Mouse (Mus musculus): ENCODE results near the gene Cpt1c. TPM values are rescaled to one million over a fixed set of nuclear protein-coding genes. Genes with fewer than 3 reads are reported as not detected.

Gene Cpt1c
- polyA plus RNA-seq, 1 experiment from 2014 or later, result 11.1 TPM

DNA sequence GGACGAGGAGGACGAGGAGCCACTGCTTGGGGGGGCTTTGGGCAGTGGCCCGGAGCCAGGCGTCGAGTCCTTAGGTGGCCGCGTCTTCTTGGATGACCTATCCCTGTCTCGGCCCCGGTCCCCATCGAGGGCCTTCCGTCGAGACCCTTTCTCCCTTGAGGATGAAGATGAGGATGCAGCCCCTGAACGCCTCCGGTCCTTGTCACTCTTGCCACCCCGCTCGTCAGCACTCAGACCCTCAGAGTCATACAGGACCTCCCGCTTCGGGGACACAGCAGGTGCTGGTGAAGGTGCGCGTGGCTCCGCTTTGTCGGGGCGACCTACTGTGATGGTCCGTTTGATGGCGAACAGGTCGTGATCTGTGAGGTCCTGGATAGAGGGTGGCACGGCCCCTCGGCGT is 32.5 kb upstream of the Cpt1c start:
- ATAC-seq (ENCODE audit: insufficient number of reproducible peaks, insufficient read depth, low FRiP score, low read depth), result no peak
- H3K27me3 ChIP-seq (ENCODE audit: control insufficient read depth, insufficient read depth, low read length), result no peaks in the 10 kb centered on the region
- WGBS, result 94% methylated on average over 29 of the region's 29 CpGs
- no peak overlapping the region for H3K4me3 ChIP-seq (ENCODE audit: control insufficient read depth in 1 of 2, insufficient read depth in 1 of 2, low read depth in 1 of 2, low read length in 2 of 2)
- H3K4me2 ChIP-seq (ENCODE audit: low read length), result no peak overlapping the region
- H3K36me3 ChIP-seq (ENCODE audit: control insufficient read depth, insufficient read depth, low read length), result peaks cover 99% of the 10 kb centered on the region
- no peak overlapping the region for H3K9ac ChIP-seq (ENCODE audit: low read length)
- no peaks in the 10 kb centered on the region for H3K4me1 ChIP-seq (ENCODE audit: control insufficient read depth in 2 of 2, insufficient read depth in 2 of 2, low read length in 2 of 2)
- H3K27ac ChIP-seq (replicated peaks in 1 of 2; ENCODE audit: control insufficient read depth in 1 of 2, insufficient read depth in 1 of 2, low read depth in 2 of 2, low read length in 2 of 2), result no peak overlapping the region
- no peaks in the 10 kb centered on the region for H3K9me3 ChIP-seq (ENCODE audit: control insufficient read depth, low read length)

DNA sequence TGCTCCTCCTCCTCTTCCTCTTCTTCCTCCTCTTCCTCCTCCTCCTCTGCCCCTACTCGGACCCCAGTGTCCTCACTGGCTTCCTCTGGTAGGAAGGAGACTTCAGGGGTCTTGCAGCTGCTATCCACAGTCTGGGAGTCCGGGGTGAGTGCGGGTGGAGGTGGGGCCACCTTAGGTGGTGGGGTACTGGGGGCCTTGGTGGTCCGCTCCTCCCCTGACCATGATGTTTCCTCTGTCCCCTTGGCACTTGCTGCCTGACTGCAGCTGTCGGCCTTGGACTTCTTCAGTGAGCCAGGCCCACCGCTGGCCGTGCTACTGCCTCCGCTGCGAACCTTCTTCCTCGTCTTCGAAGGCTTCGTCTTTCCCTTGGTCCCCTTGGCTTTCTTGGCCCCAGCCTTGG is 31.9 kb upstream of the Cpt1c start:
- ATAC-seq (ENCODE audit: insufficient number of reproducible peaks, insufficient read depth, low FRiP score, low read depth), result no peak
- H3K36me3 ChIP-seq (ENCODE audit: control insufficient read depth, insufficient read depth, low read length), result peaks cover 99% of the 10 kb centered on the region
- H3K4me3 ChIP-seq (ENCODE audit: control insufficient read depth in 1 of 2, insufficient read depth in 1 of 2, low read depth in 1 of 2, low read length in 2 of 2), result no peak overlapping the region
- H3K27ac ChIP-seq (replicated peaks in 1 of 2; ENCODE audit: control insufficient read depth in 1 of 2, insufficient read depth in 1 of 2, low read depth in 2 of 2, low read length in 2 of 2), result no peak overlapping the region
- H3K27me3 ChIP-seq (ENCODE audit: control insufficient read depth, insufficient read depth, low read length), result no peaks in the 10 kb centered on the region
- H3K4me2 ChIP-seq (ENCODE audit: low read length), result no peak overlapping the region
- no peaks in the 10 kb centered on the region; a peak in 1 of 4 replicates for H3K4me1 ChIP-seq (ENCODE audit: control insufficient read depth in 2 of 2, insufficient read depth in 2 of 2, low read length in 2 of 2)
- no peak overlapping the region for H3K9ac ChIP-seq (ENCODE audit: low read length)
- WGBS, result 91% methylated on average over 12 of the region's 12 CpGs
- no peaks in the 10 kb centered on the region for H3K9me3 ChIP-seq (ENCODE audit: control insufficient read depth, low read length)

DNA sequence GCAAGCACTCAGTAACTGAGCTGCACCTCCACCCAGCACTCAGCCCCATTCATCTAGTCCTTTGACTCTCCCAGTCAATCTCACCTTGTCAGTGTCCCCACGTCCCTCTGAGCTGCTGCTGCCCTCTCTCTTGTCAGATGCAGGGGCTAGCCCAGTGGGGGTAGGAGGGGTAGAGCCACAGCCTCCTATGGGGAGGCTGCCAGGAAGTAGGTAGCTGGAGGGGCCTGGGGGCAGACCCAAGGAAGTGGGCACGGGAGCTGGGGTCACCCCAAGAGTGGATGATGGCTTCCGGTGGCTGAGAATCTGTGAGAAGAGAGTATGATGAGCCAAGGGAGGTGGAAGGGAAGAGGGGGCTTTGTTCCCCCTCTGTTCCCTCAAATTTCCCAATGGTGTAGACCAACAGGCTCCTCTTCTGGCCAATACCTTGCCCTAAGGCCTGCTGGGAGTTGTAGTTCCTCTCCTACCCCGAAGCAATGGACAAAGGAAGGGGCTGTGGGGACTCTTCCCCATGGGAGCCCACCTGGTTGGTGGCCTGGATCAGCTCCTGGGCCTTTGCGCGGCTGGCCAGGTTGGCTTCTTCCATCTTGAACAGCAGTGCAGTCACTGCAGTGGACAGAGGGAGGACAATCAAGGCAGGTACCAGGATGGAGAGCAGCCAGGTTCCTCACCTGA is 30.8 kb upstream of the Cpt1c start:
- WGBS, result 86% methylated on average over 6 of the region's 6 CpGs
- Histone ChIP-seq H3K27me3 (ENCODE audit: control insufficient read depth, insufficient read depth, low read length) (no peaks in the 10 kb centered on the region), H3K27ac (replicated peaks in 1 of 2; ENCODE audit: control insufficient read depth in 1 of 2, insufficient read depth in 1 of 2, low read depth in 2 of 2, low read length in 2 of 2) (no peak overlapping the region)

DNA sequence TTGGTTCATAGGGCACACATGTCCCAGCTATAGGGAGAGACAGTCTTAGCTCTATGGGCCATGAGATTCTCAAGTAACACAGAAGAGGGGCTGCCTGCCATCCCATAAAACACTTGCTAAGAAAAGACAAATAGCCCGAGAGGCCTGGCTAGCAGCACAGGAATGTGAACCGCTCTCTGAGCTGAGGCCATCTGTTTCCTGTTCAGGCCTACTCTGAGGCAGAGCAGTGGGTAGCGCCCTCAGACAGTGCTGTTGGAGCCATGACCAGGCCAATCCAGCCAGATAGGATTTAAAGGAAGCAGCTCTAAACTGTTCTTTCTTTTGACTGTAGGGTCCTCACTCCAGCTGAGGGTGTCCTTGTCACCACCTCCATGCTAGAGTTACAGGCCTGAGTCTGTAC is 29.9 kb upstream of the Cpt1c start:
- Histone ChIP-seq H3K9ac (ENCODE audit: low read length) (no peak overlapping the region), H3K4me3 (ENCODE audit: control insufficient read depth in 1 of 2, insufficient read depth in 1 of 2, low read depth in 1 of 2, low read length in 2 of 2) (no peak overlapping the region), H3K27ac (replicated peaks in 1 of 2; ENCODE audit: control insufficient read depth in 1 of 2, insufficient read depth in 1 of 2, low read depth in 2 of 2, low read length in 2 of 2) (peak overlapping the region; percentile 35 to 45; a peak in 2 of 4 replicates), H3K4me1 (ENCODE audit: control insufficient read depth in 2 of 2, insufficient read depth in 2 of 2, low read length in 2 of 2) (peaks cover 4 to 13% of the 10 kb centered on the region in 2 experiments), H3K4me2 (ENCODE audit: low read length) (no peak overlapping the region), H3K36me3 (ENCODE audit: control insufficient read depth, insufficient read depth, low read length) (peaks cover 99% of the 10 kb centered on the region), H3K27me3 (ENCODE audit: control insufficient read depth, insufficient read depth, low read length) (no peaks in the 10 kb centered on the region), H3K9me3 (ENCODE audit: control insufficient read depth, low read length) (no peaks in the 10 kb centered on the region)
- no peak for ATAC-seq (ENCODE audit: insufficient number of reproducible peaks, insufficient read depth, low FRiP score, low read depth)
- WGBS, result 47% methylated on average over 3 of the region's 3 CpGs

More for the DNA sequence above, 30.8 kb upstream of the Cpt1c start:
- Histone ChIP-seq H3K4me3 (ENCODE audit: control insufficient read depth in 1 of 2, insufficient read depth in 1 of 2, low read depth in 1 of 2, low read length in 2 of 2) (no peak overlapping the region), H3K4me2 (ENCODE audit: low read length) (no peak overlapping the region), H3K9ac (ENCODE audit: low read length) (no peak overlapping the region), H3K4me1 (ENCODE audit: control insufficient read depth in 2 of 2, insufficient read depth in 2 of 2, low read length in 2 of 2) (peaks cover 0 to 4% of the 10 kb centered on the region in 2 experiments; a peak in 1 of 4 replicates), H3K36me3 (ENCODE audit: control insufficient read depth, insufficient read depth, low read length) (peaks cover 99% of the 10 kb centered on the region), H3K9me3 (ENCODE audit: control insufficient read depth, low read length) (no peaks in the 10 kb centered on the region)
- ATAC-seq (ENCODE audit: insufficient number of reproducible peaks, insufficient read depth, low FRiP score, low read depth), result no peak

DNA sequence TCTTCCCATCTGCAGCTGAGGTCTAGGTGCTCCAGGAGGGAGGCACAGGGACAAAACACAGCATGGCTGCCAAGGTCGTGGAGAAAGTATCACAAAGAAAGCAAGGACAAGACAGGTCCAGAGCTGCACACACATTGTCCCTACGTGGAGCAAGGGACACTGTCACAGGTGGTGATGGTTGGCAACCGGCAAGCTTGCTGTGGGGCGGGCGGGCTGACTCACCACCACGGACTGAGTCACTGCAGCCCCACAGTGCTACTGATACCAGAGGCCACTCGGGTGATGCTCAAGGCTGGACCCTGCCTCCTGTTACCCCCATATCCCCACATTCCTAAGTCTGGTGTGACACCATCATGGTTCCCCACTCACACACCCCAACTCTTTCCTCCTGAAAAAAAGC is 27.8 kb upstream of the Cpt1c start:
- WGBS, result 74% methylated on average over 7 of the region's 7 CpGs
- Histone ChIP-seq H3K27me3 (ENCODE audit: control insufficient read depth, insufficient read depth, low read length) (no peaks in the 10 kb centered on the region), H3K9me3 (ENCODE audit: control insufficient read depth, low read length) (no peaks in the 10 kb centered on the region), H3K4me2 (ENCODE audit: low read length) (no peak overlapping the region), H3K4me1 (ENCODE audit: control insufficient read depth in 2 of 2, insufficient read depth in 2 of 2, low read length in 2 of 2) (peaks cover 9 to 24% of the 10 kb centered on the region in 2 experiments), H3K4me3 (ENCODE audit: control insufficient read depth in 1 of 2, insufficient read depth in 1 of 2, low read depth in 1 of 2, low read length in 2 of 2) (no peak overlapping the region), H3K9ac (ENCODE audit: low read length) (no peak overlapping the region), H3K36me3 (ENCODE audit: control insufficient read depth, insufficient read depth, low read length) (peaks cover 78% of the 10 kb centered on the region), H3K27ac (replicated peaks in 1 of 2; ENCODE audit: control insufficient read depth in 1 of 2, insufficient read depth in 1 of 2, low read depth in 2 of 2, low read length in 2 of 2) (no peak overlapping the region)
- no peak for ATAC-seq (ENCODE audit: insufficient number of reproducible peaks, insufficient read depth, low FRiP score, low read depth)

DNA sequence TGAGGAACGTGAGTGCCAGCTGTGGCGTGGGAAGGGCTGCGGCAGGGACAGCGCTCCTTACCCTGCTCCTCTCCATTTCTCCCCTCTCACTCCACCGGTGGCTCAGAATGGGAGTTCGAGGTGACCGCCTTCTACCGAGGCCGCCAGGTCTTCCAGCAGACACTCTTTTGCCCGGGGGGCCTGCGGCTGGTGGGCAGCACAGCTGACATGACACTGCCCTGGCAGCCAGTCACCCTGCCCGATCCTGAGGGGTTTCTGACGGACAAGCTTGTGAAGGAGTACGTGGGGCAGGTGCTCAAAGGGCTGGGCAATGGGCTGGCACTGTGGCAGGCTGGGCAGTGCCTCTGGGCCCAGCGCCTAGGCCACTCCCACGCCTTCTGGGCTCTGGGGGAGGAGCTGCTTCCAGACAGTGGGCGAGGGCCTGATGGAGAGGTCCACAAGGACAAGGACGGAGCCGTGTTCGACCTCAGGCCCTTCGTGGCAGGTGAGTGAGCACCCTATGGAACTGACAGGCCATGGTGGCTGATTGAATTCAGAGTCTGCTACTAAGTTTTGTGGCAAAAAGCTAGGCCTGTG is 26.0 kb upstream of the Cpt1c start:
- 83% methylated on average over 21 of the region's 21 CpGs for WGBS
- Histone ChIP-seq H3K27me3 (ENCODE audit: control insufficient read depth, insufficient read depth, low read length) (no peaks in the 10 kb centered on the region), H3K4me1 (ENCODE audit: control insufficient read depth in 2 of 2, insufficient read depth in 2 of 2, low read length in 2 of 2) (peaks cover 14 to 34% of the 10 kb centered on the region in 2 experiments), H3K36me3 (ENCODE audit: control insufficient read depth, insufficient read depth, low read length) (peaks cover 63% of the 10 kb centered on the region), H3K4me3 (ENCODE audit: control insufficient read depth in 1 of 2, insufficient read depth in 1 of 2, low read depth in 1 of 2, low read length in 2 of 2) (no peak overlapping the region), H3K9ac (ENCODE audit: low read length) (no peak overlapping the region), H3K4me2 (ENCODE audit: low read length) (no peak overlapping the region), H3K27ac (replicated peaks in 1 of 2; ENCODE audit: control insufficient read depth in 1 of 2, insufficient read depth in 1 of 2, low read depth in 2 of 2, low read length in 2 of 2) (no peak overlapping the region), H3K9me3 (ENCODE audit: control insufficient read depth, low read length) (no peaks in the 10 kb centered on the region)
- no peak for ATAC-seq (ENCODE audit: insufficient number of reproducible peaks, insufficient read depth, low FRiP score, low read depth)

DNA sequence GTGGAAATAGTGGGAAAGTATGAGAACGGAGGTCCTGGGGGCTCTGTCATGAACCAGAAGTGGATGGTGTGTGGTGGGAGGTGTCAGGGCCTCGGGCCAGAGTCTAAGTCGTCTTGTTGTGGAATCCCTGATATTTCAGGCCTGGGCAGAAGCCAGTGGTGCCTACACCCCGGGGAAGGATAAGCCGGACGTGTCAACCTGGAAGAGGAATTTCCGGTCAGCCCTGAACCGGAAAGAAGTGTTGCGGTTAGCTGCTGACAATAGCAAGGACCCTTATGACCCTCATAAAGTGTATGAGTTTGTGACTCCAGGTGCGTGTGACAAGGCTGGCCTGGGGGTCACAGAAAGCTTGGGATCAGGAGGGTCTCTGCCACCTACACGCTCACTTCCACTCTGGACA is 25.1 kb upstream of the Cpt1c start:
- Histone ChIP-seq H3K9ac (ENCODE audit: low read length) (peak overlapping the region; percentile 44; the same call in 1 of the 2 replicates), H3K27me3 (ENCODE audit: control insufficient read depth, insufficient read depth, low read length) (no peaks in the 10 kb centered on the region), H3K27ac (replicated peaks in 1 of 2; ENCODE audit: control insufficient read depth in 1 of 2, insufficient read depth in 1 of 2, low read depth in 2 of 2, low read length in 2 of 2) (peak overlapping the region; percentile 31 to 42; a peak in 2 of 4 replicates), H3K4me3 (ENCODE audit: control insufficient read depth in 1 of 2, insufficient read depth in 1 of 2, low read depth in 1 of 2, low read length in 2 of 2) (peak overlapping the region in 1 of 2 experiments; percentile 3; a peak in 1 of 4 replicates), H3K4me1 (ENCODE audit: control insufficient read depth in 2 of 2, insufficient read depth in 2 of 2, low read length in 2 of 2) (peaks cover 14 to 34% of the 10 kb centered on the region in 2 experiments), H3K9me3 (ENCODE audit: control insufficient read depth, low read length) (no peaks in the 10 kb centered on the region), H3K4me2 (ENCODE audit: low read length) (peak overlapping the region; percentile 75), H3K36me3 (ENCODE audit: control insufficient read depth, insufficient read depth, low read length) (peaks cover 63% of the 10 kb centered on the region)
- no peak for ATAC-seq (ENCODE audit: insufficient number of reproducible peaks, insufficient read depth, low FRiP score, low read depth)
- WGBS, result 41% methylated on average over 11 of the region's 11 CpGs
